Mouse (Mus musculus): ENCODE results near the gene Map6.
"Not testable (repeated sequence)": the region's sequence is repeated elsewhere in the genome, so short reads cannot be mapped to it uniquely, and the experiment has no call there.

Gene Map6

GRCm38 (mm10) chr7:99360021-99360802, 93.0 kb downstream of the Map6 start:
- peak; percentile 77 for DNase-seq

- DNase-seq = no peak
Measured at GRCm38 (mm10) chr7:99360803-99361414, 93.7 kb downstream of the Map6 start.

- no peak for DNase-seq
Measured at GRCm38 (mm10) chr7:99362137-99362536, 94.9 kb downstream of the Map6 start.

GRCm38 (mm10) chr7:99365069-99365468, 97.8 kb downstream of the Map6 start:
- peak; percentile 49 for DNase-seq

- no peak for DNase-seq
Measured at GRCm38 (mm10) chr7:99366716-99367115, 99.5 kb downstream of the Map6 start.

GRCm38 (mm10) chr7:99374325-99374724, 107.1 kb downstream of the Map6 start:
- DNase-seq = not testable (repeated sequence)

GRCm38 (mm10) chr7:99375455-99375854, 108.2 kb downstream of the Map6 start:
- DNase-seq = peak; percentile 73

GRCm38 (mm10) chr7:99378870-99379269, 111.6 kb downstream of the Map6 start:
- DNase-seq = no peak

GRCm38 (mm10) chr7:99380491-99381213, 113.4 kb downstream of the Map6 start:
- peak; percentile 24 for DNase-seq

- peak; percentile 95 for DNase-seq
Measured at GRCm38 (mm10) chr7:99381214-99382087, 114.2 kb downstream of the Map6 start, which contains the start of gene Gdpd5. Gene Gdpd5, plus strand, starts transcription at chr7:99381414.

- DNase-seq = peak; percentile 17
Measured at GRCm38 (mm10) chr7:99382088-99383000, 115.1 kb downstream of the Map6 start.

- no peak for DNase-seq
Measured at GRCm38 (mm10) chr7:99383246-99383645, 116.0 kb downstream of the Map6 start.

GRCm38 (mm10) chr7:99384101-99384611, 116.9 kb downstream of the Map6 start:
- DNase-seq = no peak

- DNase-seq = no peak
Measured at GRCm38 (mm10) chr7:99386030-99386429, 118.8 kb downstream of the Map6 start.
